Mouse (Mus musculus) 416B (cell line): ENCODE data around the gene Ccsap.

Experiments
- DNase-seq: peaks from one replicate; pipeline ENCODE4 v3.0.0; 2011; ENCODE audit warnings: low read depth

The Ccsap gene

DNA sequence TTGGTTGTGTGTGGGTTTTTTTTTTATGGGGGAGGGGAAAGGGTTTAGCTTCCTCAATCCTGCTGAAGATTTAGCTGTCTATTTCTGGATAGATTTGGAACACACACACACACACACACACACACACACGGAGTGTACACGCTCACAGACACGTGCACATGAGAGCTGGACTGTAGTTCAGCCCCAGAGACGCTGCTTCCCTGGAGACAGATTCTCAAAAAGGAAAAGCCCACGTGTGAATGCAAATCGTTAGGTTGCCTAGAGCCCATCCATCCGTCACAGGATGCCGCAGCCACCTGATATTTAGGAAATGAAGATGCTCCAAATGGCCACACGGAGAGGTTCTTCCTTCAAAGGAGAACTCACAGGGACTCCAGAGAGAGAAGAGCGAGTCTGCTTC, 20.3 kb upstream of the Ccsap start:
- DNase-seq: no peak

DNA sequence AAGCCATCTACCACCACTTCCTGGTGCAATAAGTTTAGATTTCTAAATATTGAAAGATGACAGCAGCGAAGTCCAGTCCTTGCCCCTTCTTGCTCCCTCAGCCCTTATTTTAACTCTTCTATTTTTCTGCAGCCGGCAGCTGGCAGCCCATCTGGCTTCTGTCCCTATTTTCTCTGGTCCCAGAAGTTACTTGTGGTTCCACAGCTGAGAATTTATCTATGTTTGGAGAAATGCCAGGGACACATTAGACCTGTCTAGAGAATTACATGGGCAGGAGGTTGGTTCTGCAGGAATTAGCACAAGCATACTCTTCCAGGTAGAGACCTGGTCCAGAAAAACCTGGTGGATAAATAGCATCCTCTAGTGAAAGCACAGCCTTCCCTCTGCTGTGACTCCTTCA, 17.9 kb upstream of the Ccsap start:
- no peak for DNase-seq

DNA sequence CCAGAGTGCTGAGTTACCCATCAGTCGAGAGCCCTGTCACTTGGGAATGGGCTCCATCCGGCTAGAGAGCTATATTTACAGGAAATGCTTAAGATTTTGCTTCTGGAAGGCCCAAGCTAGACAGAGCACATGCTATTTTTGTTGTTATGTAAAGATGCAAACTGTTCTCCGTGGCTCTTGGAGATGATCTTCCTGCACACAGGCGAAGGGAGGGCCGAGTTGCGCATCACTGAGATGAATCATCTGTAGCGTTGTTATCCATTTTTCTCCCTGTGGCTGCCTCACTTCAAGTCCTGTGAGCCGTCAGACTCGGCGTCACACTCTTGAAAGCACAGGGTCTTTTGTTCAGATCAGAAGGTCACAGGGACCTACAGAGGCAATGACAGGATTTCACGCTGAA, 14.3 kb upstream of the Ccsap start:
- no peak for DNase-seq

DNA sequence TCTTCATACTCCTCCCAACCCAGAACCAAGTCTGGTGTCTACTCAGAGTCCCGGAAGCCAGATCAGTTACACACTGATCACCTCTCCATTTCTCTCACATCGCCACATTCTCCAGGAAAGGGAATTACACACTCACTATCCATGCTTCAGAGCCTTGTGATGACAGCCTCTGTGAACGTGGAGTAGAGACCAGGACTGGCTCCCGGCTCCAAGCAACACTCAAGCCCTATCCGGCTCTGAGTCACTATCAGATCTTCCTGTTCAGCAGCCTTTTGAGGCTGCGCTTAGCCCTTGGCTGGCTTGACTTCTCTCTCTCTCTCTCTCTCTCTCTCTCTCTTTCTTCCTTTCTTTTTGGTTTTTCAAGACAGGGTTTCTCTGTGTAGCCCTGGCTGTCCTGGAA, 13.4 kb upstream of the Ccsap start:
- peak; percentile 49 for DNase-seq

DNA sequence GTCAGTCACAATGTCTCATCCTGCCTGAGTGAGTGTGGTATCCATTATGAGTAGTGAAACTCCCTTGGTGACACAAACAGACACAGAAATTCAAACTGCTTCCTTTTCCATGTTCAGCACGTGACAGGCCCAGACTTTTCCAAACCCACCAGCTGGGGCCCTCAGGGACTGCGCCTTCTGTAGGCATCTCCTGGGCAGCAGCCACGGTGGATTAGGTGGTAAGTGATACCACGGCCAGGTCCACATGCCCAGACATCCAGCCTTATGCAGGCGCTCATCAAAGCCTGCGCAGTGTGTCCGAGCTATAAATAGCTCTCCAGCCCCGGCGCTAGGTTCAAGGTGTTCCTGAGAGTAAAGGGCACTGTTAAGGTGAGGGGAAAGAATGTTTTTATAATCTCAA, 12.0 kb upstream of the Ccsap start:
- no peak for DNase-seq

DNA sequence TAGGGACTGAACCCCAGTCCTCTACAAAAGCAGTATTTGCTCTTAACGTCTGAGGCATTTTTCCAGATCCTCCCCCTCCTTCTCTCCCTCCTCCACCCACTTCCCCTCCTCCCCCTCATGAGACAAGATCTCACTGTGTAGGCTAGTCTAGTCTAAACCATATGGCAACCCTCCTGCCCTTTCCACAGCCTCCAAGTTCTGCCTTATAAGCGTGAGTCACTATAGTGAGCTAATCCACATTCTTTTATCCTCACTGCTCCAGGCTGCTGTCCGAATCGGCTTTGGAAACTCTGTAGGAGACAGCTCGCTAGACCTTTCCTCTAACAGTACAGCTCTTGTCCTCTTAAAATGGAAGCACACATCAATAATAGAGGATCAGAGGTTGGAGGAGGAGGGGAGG, 7.0 kb upstream of the Ccsap start:
- DNase-seq: no peak

DNA sequence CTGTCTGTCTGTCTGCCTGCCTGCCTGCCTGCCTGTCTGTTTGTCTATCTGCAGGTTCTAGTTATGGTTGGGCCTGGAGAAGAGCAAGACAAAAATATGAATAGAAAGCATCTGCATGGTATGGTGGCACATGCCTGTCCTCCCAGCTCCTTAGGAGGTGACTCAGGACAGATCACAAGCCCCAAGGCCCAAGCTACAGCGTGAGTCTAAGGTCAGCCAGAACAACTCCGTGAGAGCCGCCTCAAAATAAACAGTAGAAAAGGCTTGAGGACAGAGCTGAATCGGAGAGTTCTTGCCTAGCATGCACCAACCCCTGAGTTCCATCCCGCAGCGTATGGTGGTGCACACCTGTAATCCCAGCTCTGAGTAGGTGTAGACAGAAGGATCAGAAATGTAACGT, 5.8 kb upstream of the Ccsap start:
- no peak for DNase-seq

DNA sequence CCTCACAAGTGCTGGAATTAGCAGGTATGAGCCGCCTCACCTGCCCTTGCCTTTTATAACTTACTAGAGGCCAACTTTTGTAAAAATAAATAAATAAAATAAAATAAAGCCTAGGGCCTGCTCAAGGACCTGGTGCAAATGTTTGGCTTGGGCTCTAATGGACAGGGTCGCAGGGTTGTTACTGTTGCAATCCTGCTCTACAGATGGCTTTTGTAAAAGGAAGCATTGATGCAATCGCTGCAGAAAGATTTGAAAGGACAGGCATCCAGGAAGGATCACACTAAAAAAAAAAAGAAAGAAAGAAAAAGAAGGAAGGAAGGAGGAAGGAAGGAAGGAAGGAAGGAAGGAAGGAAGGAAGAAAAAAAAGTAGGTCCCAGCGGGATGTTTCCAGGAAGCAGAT, 377 bp upstream of the Ccsap start:
- no peak for DNase-seq

DNA sequence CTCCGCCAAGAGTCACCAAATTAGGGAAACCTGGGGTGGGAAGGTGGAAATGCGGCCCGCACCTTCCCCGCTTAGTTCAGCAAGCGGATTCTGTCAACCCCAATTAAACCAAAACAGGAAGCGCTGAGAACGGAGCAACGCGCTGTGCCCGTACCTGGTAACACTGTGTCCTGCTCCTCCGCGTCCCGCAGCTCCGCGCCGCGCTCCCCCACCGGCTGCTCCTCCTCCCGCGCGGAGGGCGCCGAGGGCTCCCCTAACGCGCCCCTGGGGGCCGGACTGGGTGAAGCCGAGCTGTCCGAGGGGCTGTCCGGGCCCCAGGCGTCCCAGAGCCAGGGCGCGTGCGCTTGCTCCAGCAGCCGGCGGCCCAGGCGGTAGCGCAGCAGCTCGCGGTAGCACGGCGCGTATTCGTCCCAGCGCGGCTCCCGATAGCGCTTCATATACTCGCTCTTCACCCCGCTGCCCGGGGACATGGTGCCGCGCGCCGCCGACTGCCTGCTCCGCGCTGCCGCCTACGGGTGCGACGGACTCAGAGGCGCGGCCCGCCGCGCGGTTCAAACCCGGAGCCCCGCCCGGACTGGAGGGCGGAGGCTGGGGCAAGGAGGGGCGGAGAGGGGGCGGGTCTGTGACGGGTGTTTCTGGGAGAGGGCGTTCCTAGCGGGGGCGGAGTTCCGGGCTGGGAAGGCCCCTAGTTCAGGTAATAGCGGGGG, 915 bp downstream of the Ccsap start:
- DNase-seq: peak; percentile 89

DNA sequence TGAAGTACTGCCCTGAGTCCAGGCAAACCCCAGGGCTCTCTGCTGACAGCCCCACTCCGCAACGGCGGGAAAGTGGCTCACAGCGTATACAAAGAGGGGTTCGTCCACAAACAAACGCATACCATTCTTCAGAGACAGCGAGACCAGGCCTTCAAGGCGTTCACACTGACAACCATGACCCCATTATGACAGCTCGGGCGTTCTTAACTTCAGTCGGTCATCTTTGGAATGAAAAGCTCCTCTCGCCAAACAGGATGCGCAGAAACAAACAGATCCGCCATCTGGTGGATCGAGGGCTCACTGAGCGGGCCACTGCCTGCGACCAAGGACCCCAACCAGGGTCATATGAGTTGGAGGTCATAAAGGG, 1.5 kb downstream of the Ccsap start:
- peak; percentile 60 for DNase-seq

DNA sequence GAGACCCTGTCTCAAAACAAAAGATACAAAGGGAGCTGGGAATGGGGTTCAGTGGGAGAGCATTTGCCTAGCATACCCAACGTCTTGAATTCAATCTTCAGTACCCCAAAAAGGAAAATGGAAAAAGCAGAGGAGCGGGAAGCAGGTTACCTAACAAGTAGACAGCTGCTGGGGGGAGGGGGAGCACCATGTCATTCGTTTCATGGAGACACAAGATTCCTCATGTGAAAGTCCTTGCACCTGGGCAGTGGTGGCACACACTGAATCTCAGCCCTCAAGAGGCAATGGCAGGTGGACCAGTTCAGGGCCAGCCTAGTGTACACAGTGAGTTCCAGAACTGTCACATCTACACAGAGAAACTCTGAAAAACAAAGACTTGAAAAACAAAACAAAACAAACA, 2.6 kb downstream of the Ccsap start:
- no peak for DNase-seq

DNA sequence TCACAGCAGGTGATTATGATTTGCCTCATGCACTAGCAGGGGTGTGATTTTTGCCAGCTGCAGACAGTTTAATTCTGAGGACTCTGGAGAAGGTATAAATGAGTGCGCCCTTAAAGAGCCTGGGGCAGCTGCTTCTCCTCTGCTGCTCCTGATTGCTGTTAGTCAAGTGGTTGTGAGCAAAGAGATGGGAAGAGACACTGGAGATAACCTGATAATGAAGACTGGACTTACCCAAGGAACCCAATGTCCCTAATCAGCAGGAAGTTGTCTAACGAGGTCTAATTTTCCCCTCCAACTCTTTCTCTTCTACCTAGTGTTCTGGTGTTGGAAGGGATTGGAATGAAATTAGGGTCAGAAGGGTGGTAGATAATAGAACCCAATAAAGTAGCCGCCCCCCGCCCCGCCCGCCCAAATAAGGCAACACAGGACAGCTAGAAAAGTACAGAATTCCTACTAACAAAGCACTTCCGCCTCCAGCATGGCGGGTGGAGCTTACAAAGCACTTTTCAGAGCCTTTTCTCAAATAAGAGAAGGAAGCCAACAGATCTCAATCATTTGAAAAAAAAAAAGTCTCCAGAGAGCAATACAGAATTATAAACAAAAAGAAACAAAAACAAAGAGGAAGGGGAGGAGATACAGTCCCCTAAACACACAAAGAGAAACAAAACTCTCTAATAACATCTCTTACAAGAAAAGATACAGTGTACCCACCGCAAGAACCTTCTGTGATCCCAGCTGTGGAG, 5.1 kb downstream of the Ccsap start:
- DNase-seq: no peak

DNA sequence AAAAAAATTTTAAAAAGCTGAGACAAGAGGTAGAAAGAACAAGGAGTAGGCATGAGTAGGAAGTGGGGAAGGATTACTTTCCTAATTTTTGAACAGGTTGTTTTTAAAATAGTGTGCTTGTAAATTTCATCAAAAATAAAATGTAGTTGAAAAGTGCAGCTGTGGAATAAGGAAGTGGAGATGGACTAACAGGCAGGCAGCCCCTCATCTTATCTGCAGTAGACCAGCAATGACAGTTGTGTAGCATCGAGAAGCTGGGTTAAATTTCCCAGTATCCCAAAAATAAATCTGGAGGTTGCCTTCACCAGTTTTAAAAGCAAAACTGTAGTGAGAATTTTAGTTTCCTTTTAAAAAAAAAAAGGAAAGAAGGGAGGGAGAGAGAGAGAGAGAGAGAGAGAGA, 5.8 kb downstream of the Ccsap start:
- no peak for DNase-seq

DNA sequence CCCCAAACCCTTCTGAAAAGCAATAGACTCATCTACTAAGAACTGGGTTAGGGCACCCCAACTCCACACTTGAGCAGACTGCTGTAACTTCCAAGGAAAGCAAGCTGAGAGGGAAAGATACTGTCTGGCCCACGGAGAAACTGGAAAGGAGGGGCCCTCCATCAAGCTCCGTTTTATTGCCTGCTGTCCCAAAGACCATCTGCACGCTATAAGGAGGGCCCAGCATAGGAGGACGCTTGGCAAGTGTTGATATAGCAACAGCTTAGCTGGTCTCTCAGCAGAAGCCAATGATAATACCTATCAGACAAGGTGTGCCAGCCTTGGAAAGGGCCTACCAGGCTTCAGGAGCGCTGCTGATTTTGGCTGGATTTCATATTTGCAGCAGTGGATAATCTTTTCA, 8.4 kb downstream of the Ccsap start:
- DNase-seq: no peak

DNA sequence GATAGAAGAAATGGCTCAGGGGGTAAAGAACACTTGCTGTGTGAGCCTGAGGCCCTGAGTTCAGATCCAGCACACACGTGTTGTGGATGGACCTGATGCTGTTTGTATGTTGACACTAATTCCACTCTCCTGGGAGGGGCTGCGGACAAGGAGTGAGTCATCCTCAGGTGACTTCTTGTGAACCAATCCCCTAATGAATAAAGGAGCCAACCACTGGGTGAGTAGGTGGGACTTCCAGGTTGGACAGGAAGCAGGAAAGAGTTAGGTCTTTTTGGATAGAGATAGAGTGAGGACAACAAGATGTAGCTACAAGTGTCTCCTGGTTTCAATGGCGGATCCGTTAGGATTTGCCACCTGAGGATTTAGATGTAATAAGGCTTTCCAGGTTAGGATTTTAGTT, 10.7 kb downstream of the Ccsap start:
- DNase-seq: peak; percentile 27

DNA sequence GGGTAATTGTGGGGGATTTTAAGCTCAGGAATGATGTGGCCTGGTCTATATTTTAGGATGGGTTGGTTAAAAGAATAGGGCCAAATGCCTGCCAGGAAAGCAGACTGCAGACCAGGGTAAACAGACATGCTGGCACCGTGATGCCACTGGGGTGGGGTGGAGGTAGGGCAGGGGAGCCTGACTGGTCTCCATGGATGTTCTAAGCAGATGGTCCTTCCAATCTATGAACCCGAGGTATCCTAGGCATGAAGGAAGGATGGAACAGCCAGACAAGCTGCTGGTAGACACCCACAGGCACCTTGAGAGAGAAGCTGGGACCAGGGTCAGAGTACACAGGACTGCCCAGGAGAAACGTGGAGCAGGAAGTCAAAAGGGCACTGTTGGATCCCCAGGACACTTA, 12.5 kb downstream of the Ccsap start:
- DNase-seq: no peak

DNA sequence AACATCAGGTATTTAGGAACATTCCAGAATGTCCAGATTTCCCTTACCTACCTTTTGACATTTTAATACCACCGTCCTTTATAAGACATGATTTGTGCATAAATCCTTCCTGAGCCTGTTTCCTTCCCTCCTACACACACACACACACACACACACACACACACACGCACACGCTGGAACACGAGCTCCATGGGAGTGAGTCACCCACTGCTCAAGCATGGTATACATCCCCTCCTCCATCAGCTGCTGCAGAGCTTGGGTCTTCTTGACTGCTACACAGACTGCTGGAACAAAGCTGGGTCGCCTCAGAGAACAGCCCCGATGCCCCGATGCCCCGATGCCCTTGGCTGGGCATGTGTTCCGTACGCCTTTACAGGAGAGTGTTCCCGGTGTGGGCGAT, 13.5 kb downstream of the Ccsap start:
- DNase-seq: peak; percentile 54

DNA sequence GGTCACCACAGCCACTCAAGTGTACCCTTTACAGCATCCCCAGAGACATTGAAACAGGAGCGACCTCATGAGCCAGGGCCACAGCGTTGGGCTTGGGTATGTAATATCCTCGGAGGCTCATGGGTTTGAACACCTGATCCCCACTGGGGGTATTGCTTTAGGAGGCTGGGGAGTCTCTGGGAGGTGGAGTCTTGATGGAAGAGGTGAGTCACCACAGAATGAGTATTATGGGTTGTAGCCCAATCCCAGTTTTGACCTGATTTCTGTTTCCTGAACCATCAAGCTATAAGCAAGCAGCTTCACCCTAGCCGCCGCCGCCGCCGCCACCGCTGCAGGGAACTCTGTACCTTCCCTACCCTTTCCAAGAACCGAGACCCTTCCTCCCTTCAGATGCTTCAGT, 14.0 kb downstream of the Ccsap start:
- peak; percentile 52 for DNase-seq

DNA sequence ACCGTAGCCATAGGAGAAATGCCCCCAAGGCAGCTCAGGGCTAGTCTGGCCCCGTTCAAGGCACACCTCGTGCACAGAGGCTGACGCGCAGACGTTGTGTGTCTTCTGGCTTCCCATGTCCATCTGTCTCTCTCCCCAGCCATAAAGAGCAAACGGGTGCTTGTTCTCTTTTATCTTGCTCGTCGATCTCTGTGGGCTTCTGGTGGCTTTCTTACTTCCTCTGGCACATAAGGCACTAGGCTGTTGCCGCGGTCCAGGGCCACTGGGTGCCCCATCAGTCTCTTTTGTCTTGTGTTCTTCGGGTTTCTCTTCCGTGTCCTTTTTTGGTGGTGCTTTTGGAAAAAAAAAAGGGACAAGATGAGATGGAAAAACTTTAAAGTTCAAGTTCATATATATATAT, 14.9 kb downstream of the Ccsap start:
- DNase-seq: peak; percentile 94

DNA sequence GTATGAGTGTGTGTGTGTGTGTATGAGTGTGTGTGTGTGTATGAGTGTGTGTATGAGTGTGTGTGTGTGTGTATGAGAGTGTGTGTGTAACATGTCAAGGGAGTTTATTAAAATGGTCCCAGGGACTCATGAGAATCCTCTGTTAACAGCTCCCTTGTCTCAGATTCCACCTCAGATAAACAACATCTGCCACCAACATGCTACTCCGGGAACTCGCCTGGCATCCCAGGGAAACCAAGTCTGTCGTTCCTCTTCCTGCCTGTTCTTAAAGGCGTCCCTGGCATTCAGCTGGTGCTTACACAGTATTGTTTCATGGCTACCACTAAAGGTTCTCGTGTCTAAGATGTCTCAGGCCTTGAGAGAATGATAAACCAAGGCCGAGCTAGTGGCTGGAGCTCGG, 15.7 kb downstream of the Ccsap start:
- DNase-seq: no peak

DNA sequence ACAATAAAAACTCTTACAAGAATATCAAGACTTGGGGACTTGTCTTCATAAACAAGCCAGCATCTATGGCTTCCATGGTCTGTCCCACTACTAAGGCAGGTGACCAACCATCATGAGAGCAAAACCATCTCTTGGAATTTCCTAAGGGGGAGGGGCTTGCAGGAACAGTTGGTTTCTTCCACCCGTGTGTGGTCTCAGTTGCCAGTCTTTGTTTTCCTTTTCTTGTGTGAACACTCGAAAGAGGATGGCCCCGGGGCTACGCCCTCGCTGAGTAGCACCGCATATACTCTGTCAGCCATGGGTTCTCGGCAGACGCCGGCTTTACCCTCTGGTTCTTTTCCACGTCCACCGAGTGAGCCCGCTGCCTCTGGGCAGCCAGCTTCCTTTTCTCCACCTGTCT, 17.9 kb downstream of the Ccsap start:
- DNase-seq: no peak

DNA sequence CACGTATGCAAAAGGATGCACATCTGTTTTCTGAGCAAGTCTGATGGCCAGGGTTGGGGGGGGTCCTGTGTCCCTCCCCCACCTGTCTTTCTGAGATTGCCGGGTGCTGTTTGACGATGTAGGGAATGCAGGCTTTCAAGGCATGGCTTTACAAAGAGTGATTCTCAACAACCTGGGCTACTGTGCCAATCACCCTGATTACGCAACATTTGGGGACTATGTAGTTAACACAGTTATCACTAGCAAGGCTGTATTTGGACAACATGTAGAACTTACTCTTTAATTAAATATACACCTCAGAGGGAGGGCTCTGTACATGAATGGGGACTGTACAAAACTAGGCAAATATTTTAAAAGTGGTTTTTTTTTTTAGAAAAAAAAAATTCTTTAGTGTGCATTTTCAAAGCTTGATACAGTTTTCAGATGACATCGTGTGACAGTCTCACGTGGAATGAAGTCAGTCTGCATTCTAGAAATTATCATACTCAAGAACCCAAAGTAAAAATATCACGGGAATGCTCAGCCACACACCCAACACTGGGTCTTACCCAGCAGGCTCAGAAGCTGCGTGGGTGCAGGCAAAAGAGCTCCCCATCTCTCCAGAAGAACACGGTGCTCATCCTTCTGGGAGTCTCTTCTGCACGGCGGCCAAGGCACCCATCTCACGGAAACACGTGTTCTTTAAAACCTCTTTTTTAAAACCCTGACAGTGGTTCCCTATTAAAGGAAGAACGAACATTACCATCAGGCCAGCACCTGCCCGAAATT, 19.2 kb downstream of the Ccsap start:
- no peak for DNase-seq

DNA sequence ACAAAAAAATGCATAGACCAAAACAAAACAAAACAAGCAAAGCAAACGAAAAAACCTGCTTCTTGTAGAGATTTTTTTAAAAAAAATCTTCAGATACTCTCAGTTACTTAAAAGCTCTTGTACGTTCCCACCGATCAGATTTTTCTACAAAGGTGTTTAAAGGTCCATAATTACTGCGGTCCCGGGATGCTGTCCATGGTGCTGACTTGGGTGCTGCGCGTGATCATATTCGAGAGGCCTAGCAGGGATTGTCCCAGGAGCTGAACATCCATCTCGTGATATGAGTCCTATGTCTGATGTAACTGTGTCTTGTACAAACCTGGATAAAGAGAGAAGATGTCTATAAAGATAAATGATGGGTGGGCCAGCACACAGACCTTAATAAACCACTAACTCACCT, 21.5 kb downstream of the Ccsap start:
- DNase-seq: peak; percentile 21
